Mouse (Mus musculus): ENCODE results near the gene Itpk1.
A peak's percentile ranks its signal among the peaks of the same experiment; 100 is the strongest.
"Not testable (repeated sequence)": the region's sequence is repeated elsewhere in the genome, so short reads cannot be mapped to it uniquely, and the experiment has no call there.

The Itpk1 gene

GRCm38 (mm10) chr12:102660906-102661651 lies 43.7 kb downstream of the Itpk1 start:
- no peak for DNase-seq (ENCODE audit: low spot score in 2 of 2)

GRCm38 (mm10) chr12:102653003-102653402 lies 51.7 kb downstream of the Itpk1 start:
- DNase-seq (ENCODE audit: low spot score in 2 of 2): no peak

DNA sequence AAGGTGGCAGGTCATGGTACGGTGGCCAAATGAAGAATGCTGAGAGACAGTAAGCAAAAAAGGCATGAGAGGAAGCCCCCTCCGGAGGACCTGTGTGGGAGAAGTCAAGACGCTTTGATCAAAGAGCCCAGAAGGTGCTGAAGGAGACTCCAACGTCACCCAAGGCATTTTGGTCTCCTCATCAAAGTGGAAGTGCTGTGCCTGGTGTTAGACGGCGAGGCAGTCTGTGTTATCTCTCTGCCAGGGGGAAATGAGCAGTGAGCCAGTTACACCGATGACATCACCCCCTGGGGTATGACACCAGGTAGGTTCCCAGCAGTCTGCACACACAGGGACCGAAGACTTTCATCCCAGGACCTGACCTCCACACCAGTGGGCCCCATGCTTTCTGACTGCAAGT lies 52.3 kb downstream of the Itpk1 start:
- DNase-seq (ENCODE audit: low spot score in 2 of 2): no peak

DNA sequence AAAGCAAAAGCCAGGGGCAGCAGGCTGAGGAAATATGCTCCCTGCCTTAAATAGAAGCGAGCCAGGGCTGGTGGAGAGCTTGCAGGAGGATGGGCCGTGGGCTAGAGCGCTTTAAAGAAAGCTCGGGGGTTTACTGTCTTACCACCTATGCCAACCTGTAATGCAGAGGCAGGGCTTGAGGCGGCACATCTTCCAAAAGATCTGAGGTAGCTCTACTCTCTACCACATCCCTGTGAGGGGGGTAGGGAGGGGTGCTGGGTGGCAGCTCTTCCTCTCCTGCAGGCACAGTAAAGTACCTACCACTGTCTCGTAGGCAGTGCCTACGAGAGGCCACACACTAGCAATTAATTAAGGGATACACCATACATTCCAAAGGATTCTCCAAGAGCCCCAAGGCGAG lies 52.9 kb downstream of the Itpk1 start:
- no peak for DNase-seq (ENCODE audit: low spot score in 2 of 2)

GRCm38 (mm10) chr12:102651401-102651800 lies 53.3 kb downstream of the Itpk1 start:
- no peak for DNase-seq (ENCODE audit: low spot score in 2 of 2)

DNA sequence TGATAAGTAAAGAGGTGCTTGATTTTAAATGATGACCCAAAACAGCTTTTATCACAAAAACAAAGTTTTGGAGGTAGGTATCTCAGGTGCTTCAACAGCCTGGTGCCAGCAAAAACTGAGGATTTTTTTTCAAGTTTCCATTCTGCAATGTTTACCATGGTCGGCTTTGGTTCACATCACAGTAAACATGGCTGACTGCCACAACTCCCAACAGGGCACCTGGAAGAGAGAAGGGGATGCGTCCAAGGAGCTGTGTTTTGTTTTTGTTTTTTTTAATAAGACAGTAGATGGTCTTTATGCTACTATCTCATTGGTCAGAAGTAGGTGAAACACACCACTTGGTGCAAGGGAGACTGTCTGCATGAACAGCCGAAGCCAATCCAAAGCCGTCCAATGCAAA lies 54.1 kb downstream of the Itpk1 start:
- no peak for DNase-seq (ENCODE audit: low spot score in 2 of 2)

DNA sequence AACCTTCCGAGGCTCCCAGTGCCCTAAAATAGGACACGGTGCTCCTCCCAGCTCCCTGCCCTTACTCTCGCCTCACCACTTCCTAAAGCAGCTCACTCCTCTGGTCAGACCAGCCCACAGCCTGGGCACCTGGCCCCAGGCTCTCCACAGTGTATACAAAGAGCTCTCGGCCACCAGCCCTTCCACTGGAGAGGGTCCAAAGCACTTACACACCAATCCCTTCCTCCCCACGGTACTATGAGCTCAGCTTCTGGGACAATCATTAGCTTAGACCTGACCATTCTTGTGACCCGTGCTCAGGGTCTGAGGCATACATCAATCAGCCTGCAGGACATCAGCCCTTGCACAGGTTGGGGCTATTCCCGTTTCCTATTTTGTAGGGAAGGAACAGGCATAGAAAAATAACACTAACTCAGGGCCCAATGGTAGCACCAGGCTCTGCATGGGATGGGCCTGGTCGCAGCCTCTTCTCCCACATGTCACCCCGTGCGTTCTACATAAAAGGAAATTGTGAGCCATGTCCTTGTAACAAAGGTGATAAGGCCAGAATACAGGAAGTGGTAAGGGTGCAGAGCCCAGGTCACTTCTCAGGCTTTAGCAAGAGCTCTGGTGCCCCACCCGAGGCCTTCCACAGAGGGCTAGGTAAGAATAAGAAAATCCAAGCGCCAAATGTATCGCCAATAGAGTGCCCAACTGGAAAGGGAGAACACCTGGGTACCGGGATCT lies 56.7 kb downstream of the Itpk1 start:
- DNase-seq (ENCODE audit: low spot score in 2 of 2): peak in 1 of 2 experiments; percentile 16

GRCm38 (mm10) chr12:102646586-102647260 lies 58.0 kb downstream of the Itpk1 start:
- DNase-seq (ENCODE audit: low spot score in 2 of 2): no peak

DNA sequence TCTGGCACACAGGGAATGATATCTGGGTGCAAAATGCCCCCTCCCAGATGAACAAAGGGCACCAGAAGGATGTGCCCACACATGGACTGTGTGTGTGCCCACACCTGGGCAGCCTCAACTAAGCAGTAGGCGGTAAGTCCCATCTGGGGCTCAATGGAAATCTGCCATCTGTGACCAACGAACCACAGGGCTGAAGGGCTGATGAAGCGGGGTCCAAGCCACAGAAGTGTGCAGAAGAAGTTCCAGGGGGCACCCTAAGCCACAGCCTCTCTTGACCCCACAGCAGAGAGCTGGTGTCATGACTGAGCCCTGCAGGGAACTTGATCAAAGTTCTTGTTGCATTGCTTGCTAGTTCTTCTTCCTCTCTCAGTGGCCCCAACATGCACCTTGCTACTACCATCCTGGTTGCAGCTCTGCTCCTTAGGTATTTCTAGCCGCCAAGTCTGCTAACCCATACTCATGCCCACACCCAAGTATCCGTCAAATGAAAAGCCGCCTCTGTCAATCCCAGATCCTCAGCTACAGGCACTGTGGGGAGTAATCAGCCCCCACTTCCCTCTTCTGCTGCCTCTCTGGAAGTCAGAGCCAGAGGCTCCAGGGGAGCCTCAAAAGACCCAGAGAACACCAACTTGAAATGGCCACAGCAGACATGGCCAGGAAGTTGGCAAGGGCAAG lies 58.7 kb downstream of the Itpk1 start:
- DNase-seq (ENCODE audit: low spot score in 2 of 2): no peak

- no peak for DNase-seq (ENCODE audit: low spot score in 2 of 2)
These were observed 61.4 kb downstream of the Itpk1 start for GRCm38 (mm10) chr12:102643316-102643715.

DNA sequence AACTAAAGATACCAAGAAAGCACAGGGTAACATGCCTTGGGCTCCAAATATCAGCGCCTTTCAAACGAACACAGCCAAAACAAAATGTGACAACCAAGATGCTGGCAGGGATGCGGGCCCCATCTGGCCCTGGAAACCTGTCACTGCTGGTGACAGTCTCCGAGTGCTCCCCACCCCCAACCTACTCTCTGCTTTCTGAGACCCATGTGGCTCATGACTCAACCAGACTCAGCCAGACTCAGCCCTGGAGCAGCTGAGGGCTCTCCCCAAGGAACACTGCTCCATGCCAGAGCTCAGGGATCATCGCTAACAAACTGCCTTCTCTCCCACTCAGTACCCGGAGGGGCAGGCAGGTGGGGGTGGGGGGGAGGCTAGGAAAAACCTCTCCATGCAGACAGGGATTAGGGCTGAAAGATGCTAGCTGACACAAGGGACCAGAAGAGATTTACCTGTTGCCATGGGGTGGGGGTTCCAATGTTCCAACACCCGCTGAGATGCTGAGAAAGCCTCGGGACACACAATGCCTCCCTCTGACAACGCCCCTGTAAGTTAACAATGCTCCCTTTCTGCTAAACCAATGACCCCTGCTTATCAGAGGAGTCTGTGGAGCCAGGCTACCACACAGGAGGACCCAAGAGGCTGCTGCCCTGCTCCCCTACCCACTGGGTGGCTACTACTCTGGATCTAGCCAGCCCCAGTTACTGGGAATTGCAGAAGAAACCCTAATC lies 64.1 kb downstream of the Itpk1 start:
- no peak for DNase-seq (ENCODE audit: low spot score in 2 of 2)

GRCm38 (mm10) chr12:102638878-102639277 lies 65.9 kb downstream of the Itpk1 start:
- no peak for DNase-seq (ENCODE audit: low spot score in 2 of 2)

DNA sequence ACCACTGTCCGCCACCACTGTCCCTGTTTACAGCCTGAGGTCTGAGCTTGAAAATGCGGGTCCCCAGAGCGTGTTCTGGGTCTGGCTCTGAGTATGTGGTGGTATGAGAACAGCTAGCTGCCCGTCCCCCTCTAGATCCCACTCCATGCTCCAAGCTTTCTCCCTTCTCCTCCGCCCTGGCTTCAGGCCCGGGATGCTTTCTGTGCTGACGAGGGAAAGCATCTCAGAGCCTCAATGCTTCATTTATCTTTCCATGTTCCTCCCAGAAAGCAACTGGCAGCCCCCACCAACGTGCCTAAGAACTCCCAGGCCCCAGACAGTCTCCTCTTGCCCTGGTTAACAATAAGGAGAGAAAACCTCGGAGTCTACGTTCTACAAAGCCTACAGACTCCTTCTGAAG lies 67.5 kb downstream of the Itpk1 start:
- DNase-seq (ENCODE audit: low spot score in 2 of 2): no peak

DNA sequence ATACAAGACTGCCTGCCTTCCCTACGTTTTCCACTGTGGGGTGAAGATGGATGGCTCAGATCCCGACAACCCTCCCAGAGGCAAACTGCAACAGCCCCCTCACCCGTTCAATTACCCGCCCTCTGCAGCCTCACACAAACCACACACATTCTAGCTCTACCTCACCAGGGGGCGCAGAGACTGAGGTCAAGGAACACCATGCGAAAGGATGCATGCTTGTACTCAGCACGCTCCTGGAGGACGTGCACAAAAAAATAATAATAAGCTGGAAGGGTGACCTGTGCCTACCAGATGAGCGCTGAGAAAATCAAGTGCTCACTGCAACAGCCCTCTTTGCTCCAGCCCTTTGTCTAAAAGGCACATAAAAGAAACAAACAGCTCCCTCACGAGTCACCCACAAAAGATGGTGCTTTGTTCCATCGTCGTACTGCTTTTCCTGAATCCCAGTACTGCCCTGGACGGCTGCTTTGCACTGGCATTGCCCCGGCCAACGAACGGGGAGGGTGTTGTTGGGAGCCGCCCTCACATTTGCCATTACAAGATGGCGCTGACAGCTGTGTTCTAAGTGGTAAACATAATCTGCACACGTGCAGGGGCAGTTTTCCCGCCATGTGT lies 70.2 kb downstream of the Itpk1 start:
- DNase-seq (ENCODE audit: low spot score in 2 of 2): no peak

GRCm38 (mm10) chr12:102633083-102633501 lies 71.6 kb downstream of the Itpk1 start:
- DNase-seq (ENCODE audit: low spot score in 2 of 2): no peak

DNA sequence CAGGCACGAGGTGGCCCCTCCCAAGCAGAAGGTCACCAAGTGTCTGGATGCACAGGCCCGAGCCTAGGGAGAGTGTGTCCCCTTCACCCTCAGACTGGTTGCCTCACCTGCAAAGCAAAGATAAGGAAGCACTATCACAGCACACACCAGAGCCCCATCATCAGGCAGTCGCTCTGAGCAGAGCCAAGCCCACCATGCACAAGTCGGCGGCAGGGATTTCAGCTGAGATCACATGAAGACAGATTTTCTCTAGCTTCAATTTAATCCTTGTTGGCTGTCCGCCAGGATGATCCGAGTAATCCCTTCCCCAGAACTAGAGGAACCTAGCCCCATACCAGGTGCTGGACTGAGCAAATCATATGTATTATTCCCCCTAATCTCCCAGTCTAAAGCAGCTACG lies 73.0 kb downstream of the Itpk1 start:
- no peak for DNase-seq (ENCODE audit: low spot score in 2 of 2)

- not testable (repeated sequence) for DNase-seq (ENCODE audit: low spot score in 2 of 2)
These were observed 74.3 kb downstream of the Itpk1 start for GRCm38 (mm10) chr12:102630471-102630870.

GRCm38 (mm10) chr12:102628221-102628620 lies 76.5 kb downstream of the Itpk1 start:
- no peak for DNase-seq (ENCODE audit: low spot score in 2 of 2)

GRCm38 (mm10) chr12:102627545-102627944 lies 77.2 kb downstream of the Itpk1 start:
- no peak for DNase-seq (ENCODE audit: low spot score in 2 of 2)

DNA sequence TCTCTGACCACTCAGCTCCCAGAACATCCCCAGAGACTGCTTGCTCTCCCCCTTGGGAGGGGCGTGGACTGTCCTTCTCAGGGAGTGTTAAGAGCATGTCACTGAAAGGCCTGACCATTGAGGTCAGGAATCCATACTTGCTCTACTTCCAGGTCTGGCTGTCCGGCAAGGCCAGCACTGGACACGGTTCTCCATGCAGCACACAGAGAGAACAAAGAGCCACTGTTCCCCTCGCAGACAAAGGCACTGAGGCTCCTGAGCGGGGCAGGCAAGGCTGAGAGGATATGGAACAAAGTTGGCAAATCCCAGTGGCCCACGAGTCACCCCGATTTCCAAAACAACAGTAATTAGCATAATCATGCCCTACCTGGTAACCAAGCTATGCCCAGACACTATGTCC lies 77.9 kb downstream of the Itpk1 start:
- DNase-seq (ENCODE audit: low spot score in 2 of 2): no peak

- no peak for DNase-seq (ENCODE audit: low spot score in 2 of 2)
These were observed 79.0 kb downstream of the Itpk1 start for GRCm38 (mm10) chr12:102625717-102626116.

All from urinary bladder, adult 18-20 months (tissue).